Mouse (Mus musculus) thymus, postnatal 4 days (tissue): ENCODE measurements around the gene Pltp.

ENCODE experiments used
- DNase-seq: peaks from one replicate; pipeline ENCODE4 v3.0.0; 2021

The Pltp gene

GRCm38 (mm10) chr2:164857101-164857821 lies at the start of gene Pltp:
Pltp (minus strand) TSS chr2:164857711.
- peak; percentile 61 for DNase-seq

- DNase-seq = no peak
Measured at GRCm38 (mm10) chr2:164906071-164906470, 48.6 kb upstream of the Pltp start.

- DNase-seq = no peak
Measured at GRCm38 (mm10) chr2:164903496-164903895, 46.0 kb upstream of the Pltp start.

- no peak for DNase-seq
Measured at GRCm38 (mm10) chr2:164901380-164901779, 43.9 kb upstream of the Pltp start.

- peak; percentile 51 for DNase-seq
Measured at GRCm38 (mm10) chr2:164899723-164900459, 42.4 kb upstream of the Pltp start.

- peak; percentile 42 for DNase-seq
Measured at GRCm38 (mm10) chr2:164899034-164899433, 41.5 kb upstream of the Pltp start.

- DNase-seq = peak; percentile 69
Measured at GRCm38 (mm10) chr2:164898008-164898407, 40.5 kb upstream of the Pltp start.

- DNase-seq = no peak
Measured at GRCm38 (mm10) chr2:164895885-164896284, 38.4 kb upstream of the Pltp start.

GRCm38 (mm10) chr2:164894644-164895043 lies 37.1 kb upstream of the Pltp start:
- DNase-seq = no peak

GRCm38 (mm10) chr2:164894048-164894447 lies 36.5 kb upstream of the Pltp start:
- no peak for DNase-seq

- no peak for DNase-seq
Measured at GRCm38 (mm10) chr2:164892696-164893216, 35.2 kb upstream of the Pltp start.

- DNase-seq = no peak
Measured at GRCm38 (mm10) chr2:164891908-164892695, 34.6 kb upstream of the Pltp start.

- no peak for DNase-seq
Measured at GRCm38 (mm10) chr2:164891056-164891834, 33.7 kb upstream of the Pltp start.

GRCm38 (mm10) chr2:164890411-164891049 lies 33.0 kb upstream of the Pltp start:
- no peak for DNase-seq

- no peak for DNase-seq
Measured at GRCm38 (mm10) chr2:164889960-164890359, 32.4 kb upstream of the Pltp start.

GRCm38 (mm10) chr2:164888996-164889395 lies 31.5 kb upstream of the Pltp start:
- no peak for DNase-seq

GRCm38 (mm10) chr2:164886617-164887016 lies 29.1 kb upstream of the Pltp start:
- no peak for DNase-seq

GRCm38 (mm10) chr2:164885788-164886187 lies 28.3 kb upstream of the Pltp start:
- no peak for DNase-seq

- no peak for DNase-seq
Measured at GRCm38 (mm10) chr2:164882619-164883018, 25.1 kb upstream of the Pltp start.

- DNase-seq = peak; percentile 97
Measured at GRCm38 (mm10) chr2:164879568-164880277, 22.2 kb upstream of the Pltp start.

- DNase-seq = peak; percentile 96
Measured at GRCm38 (mm10) chr2:164879228-164879567, 21.7 kb upstream of the Pltp start, which contains the start of gene Pcif1. Pcif1 (plus strand) TSS chr2:164879304.
